Mouse (Mus musculus) liver, postnatal 0 days (tissue): Measurements from ENCODE around the gene Fgf12. TPM values are rescaled to one million over a fixed set of nuclear protein-coding genes. Genes with fewer than 3 reads are reported as not detected.
A peak's percentile ranks its signal among the peaks of the same experiment; 100 is the strongest.

ENCODE experiments used
- ATAC-seq: fragments of 200-750 bp; cut with Nextera tagmentation; 2 replicates; pipeline ENCODE4 v1.8.0; 2017; ENCODE audit warnings: mild to moderate bottlenecking, moderate library complexity
- DNase-seq: peaks from one replicate; pipeline ENCODE4 v3.0.0-alpha.2; 2016
- H3K27ac ChIP-seq: fragments of 300-500 bp; sonication (generic); 2 replicates; pipeline ENCODE4 v1.5.1; 2014; ENCODE audit warnings: antibody characterized with exemption, moderate library complexity, mild to moderate bottlenecking, low read depth
- H3K27me3 ChIP-seq: fragments of 300-500 bp; sonication (generic); 2 replicates; pipeline ENCODE4 v1.6.1; 2014; ENCODE audit warnings: low read length, control low read depth, mixed read lengths; ENCODE audit not compliant: insufficient read depth
- H3K36me3 ChIP-seq: fragments of 300-500 bp; sonication (generic); replicated peaks from 2 replicates; pipeline ENCODE4 v1.6.1; 2014; ENCODE audit warnings: mild to moderate bottlenecking, control low read depth, low read length, moderate library complexity, mixed read lengths; ENCODE audit not compliant: insufficient read depth
- H3K4me1 ChIP-seq: fragments of 300-500 bp; sonication (generic); 2 replicates; pipeline ENCODE4 v1.6.1; 2014; ENCODE audit warnings: antibody characterized with exemption, mild to moderate bottlenecking, control low read depth; ENCODE audit not compliant: insufficient read depth
- H3K4me2 ChIP-seq: fragments of 300-500 bp; sonication (generic); 2 replicates; pipeline ENCODE4 v1.6.1; 2014; ENCODE audit warnings: low read depth, mild to moderate bottlenecking, low read length, moderate library complexity, mixed read lengths
- H3K4me3 ChIP-seq: fragments of 300-500 bp; sonication (generic); 2 replicates; pipeline ENCODE4 v1.5.1; 2014; ENCODE audit warnings: low read depth, low read length
- H3K9ac ChIP-seq: fragments of 300-500 bp; sonication (generic); replicated peaks from 2 replicates; pipeline ENCODE4 v1.6.1; 2014; ENCODE audit warnings: mild to moderate bottlenecking, moderate library complexity
- H3K9me3 ChIP-seq: fragments of 300-500 bp; sonication (generic); 2 replicates; pipeline ENCODE4 v1.6.1; 2016; ENCODE audit warnings: mild to moderate bottlenecking, control low read depth, low read length, mixed read lengths
- CTCF ChIP-seq: sonication (generic); IDR thresholded peaks from 2 replicates; pipeline ENCODE4 v1.5.1; 2016; ENCODE audit warnings: antibody characterized with exemption, low read depth
- EP300 ChIP-seq: IDR thresholded peaks from 2 replicates; pipeline ENCODE4 v1.6.1; 2016; ENCODE audit warnings: antibody characterized with exemption, low read depth, mild to moderate bottlenecking
- WGBS: fragments of 180-500 bp; shearing (Covaris S2); extraction: QIAGEN DNeasy Blood & Tissue Kit; methylation state at CpG from one replicate; pipeline ENCODE4 v1.1.7; 2014; ENCODE audit not compliant: insufficient replicate concordance; 5-methylcytosine and 5-hydroxymethylcytosine counted together
- microRNA counts: library from miRNA; unstranded; fragments of <30 nt; microRNA quantifications from one replicate; lab custom pipeline; 2015
- microRNA-seq: library from miRNA; unstranded; fragments of <30 nt; microRNA quantifications from one replicate; pipeline ENCODE4, GENCODE M21; 2016
- polyA plus RNA-seq: library from polyadenylated mRNA; unstranded; fragments of >200 nt; fragmentation: Nextera tagmentation; extraction: Ambion mirVana; gene quantifications from 2 replicates; pipeline ENCODE4 v1.2.1, GENCODE M21; 2015

The Fgf12 gene
- polyA plus RNA-seq, 1 experiment from 2014 or later = 0.04 TPM

DNA sequence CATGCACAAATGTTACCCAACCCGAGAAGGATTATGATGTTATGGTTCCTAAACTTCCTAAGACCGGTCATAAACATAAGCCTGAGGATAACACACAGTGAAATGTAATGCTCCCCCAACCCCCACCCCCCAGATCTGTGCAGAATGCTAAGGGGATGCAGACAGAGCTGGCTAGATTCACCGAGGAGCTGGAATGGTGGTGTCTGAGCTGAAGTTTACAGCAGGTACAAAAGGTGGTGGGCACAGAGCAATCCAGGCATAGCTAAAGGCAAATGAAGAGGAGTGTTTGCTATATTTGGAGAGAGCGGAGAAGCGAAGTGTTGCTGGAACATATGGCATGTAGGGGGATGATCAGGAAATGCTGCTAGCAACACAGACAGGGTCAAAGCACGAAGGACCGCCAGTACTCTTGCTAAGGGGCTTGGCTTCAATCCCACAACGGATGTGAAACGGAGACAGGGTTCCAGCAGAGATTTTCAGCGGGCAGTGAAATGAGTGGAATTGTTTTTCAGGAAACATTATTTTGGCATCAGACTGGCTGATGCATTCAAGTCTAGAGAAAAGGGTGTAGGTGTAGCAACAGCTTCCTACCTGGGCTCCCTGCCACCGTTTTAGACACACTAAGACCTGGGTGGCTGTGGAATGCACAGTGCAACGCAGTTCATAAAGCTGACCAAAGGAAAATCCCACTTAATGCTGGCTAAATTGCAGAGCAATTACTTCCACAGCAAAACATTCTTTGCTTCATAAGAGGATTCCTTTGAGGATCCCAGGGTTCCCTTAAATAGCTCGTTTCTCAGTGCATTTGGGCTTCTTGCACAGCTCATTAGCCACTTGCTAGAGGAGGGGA is 514.6 kb downstream of the Fgf12 start:
- Histone ChIP-seq H3K4me3 (no peak overlapping the region), H3K9me3 (no peaks in the 10 kb centered on the region), H3K27ac (no peak overlapping the region), H3K4me2 (no peak overlapping the region), H3K36me3 (no peaks in the 10 kb centered on the region), H3K27me3 (no peaks in the 10 kb centered on the region), H3K9ac (no peak overlapping the region), H3K4me1 (no peaks in the 10 kb centered on the region)
- ATAC-seq = no peak
- WGBS = 71% methylated on average over 13 of the region's 13 CpGs
- no peak for TF ChIP-seq CTCF
- TF ChIP-seq EP300 = no peak
- DNase-seq = no peak

DNA sequence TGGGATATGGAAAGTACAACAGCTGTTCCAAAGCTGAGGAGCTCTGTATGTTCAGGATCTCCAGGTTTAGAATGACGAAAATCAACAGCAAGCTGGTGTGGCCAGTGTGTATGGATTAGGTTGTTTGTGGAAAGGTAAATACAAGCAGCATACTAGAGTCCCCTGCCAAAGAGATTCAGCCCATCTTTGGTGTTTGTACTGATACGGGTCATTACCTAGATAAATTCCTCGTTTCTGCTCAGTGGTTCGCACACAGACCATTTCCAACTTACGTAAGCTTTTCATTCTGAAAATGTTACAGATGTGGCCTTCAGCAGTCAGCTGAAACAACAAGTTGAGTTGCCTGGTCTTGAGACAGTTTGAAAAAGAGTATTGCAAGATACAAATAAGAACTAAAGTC is 536.9 kb downstream of the Fgf12 start:
- no peak overlapping the region for H3K4me2 ChIP-seq
- H3K27ac ChIP-seq = no peak overlapping the region
- DNase-seq (no peak), ATAC-seq (no peak)
- no peaks in the 10 kb centered on the region for H3K4me1 ChIP-seq
- 75% methylated on average over 5 of the region's 5 CpGs for WGBS
- no peak overlapping the region for H3K4me3 ChIP-seq
- no peak for TF ChIP-seq EP300
- no peak for TF ChIP-seq CTCF
- H3K36me3 ChIP-seq = no peaks in the 10 kb centered on the region
- no peak overlapping the region for H3K9ac ChIP-seq
- no peaks in the 10 kb centered on the region for H3K9me3 ChIP-seq
- no peaks in the 10 kb centered on the region for H3K27me3 ChIP-seq

DNA sequence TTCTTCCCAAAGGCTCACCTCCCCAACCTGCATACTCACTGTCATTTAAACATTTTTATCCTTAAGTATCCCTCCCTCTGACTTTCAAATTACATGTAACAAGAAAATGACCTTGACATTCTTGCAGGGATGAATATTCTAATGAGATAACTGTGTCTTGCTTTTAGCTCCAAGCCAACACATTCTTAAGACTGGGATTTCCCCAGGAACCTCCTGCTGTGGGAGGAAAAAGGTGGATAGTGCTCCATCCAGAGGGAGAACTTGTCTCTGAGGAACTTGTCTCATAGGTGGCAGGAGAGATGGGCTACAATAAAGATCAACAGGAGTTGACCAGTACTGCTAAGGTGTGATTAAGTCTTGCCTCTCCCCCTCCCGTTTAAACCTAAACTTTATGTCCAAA is 540.5 kb downstream of the Fgf12 start:
- 69% methylated on average over 1 of the region's 1 CpGs for WGBS
- H3K4me3 ChIP-seq = no peak overlapping the region
- no peak for TF ChIP-seq CTCF
- TF ChIP-seq EP300 = no peak

DNA sequence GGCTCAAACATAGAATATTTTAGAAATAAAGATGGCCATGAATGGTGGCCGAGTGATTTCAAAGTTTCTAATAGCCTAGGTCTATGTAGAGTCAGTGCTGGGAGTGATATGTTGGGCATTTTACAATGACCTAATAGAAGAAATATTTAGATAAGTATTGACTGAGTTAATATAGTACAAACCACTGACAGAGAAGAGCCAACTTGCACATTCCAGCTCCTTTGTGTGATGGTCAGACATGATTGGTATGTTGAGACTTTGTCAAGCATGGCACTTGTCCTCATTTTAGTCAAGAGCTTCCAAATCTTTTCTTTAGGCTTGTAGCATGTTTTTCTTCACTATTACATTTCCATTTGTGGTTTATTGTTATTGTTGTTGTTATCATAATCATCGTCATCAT is 596.4 kb downstream of the Fgf12 start:
- WGBS = 84% methylated on average over 2 of the region's 2 CpGs
- no peak for DNase-seq

More for the DNA sequence above, 540.5 kb downstream of the Fgf12 start:
- DNase-seq (no peak), ATAC-seq (no peak)
- H3K4me1 ChIP-seq = no peaks in the 10 kb centered on the region
- no peaks in the 10 kb centered on the region for H3K36me3 ChIP-seq
- no peaks in the 10 kb centered on the region for H3K9me3 ChIP-seq
- H3K27me3 ChIP-seq = no peaks in the 10 kb centered on the region
- no peak overlapping the region for H3K9ac ChIP-seq
- no peak overlapping the region for H3K4me2 ChIP-seq
- no peak overlapping the region for H3K27ac ChIP-seq

DNA sequence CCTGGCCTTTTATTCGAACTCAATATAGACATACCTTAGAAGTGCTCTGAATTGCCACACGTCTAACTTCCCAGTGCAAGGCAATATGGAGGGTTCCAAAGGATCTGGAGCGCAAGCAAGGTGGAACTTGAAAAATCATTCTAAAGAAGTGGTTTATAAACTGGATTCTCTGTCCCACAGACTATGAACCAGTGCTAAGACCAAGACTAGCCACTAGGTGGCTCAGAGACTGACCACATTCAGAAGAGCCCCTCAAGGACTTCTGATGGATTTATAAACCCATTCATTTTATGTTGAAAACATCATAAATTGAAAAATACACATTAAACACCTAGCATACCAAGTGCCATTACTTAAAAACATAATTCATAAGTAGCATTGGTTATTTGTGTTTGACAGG is 611.9 kb downstream of the Fgf12 start:
- TF ChIP-seq EP300 (no peak), CTCF (peak; percentile 26; the same call in 1 of the 2 replicates)
- Histone ChIP-seq H3K4me1 (no peaks in the 10 kb centered on the region), H3K9me3 (no peaks in the 10 kb centered on the region), H3K27me3 (no peaks in the 10 kb centered on the region), H3K27ac (no peak overlapping the region), H3K9ac (no peak overlapping the region), H3K4me2 (no peak overlapping the region), H3K4me3 (no peak overlapping the region), H3K36me3 (no peaks in the 10 kb centered on the region)
- ATAC-seq = no peak
- no peak for DNase-seq
- WGBS = 66% methylated on average over 3 of the region's 3 CpGs

More for the DNA sequence above, 596.4 kb downstream of the Fgf12 start:
- no peaks in the 10 kb centered on the region for H3K9me3 ChIP-seq
- H3K4me2 ChIP-seq = no peak overlapping the region
- H3K36me3 ChIP-seq = no peaks in the 10 kb centered on the region
- no peak overlapping the region for H3K4me3 ChIP-seq
- H3K27ac ChIP-seq = no peak overlapping the region
- TF ChIP-seq EP300 (no peak), CTCF (no peak)
- H3K27me3 ChIP-seq = no peaks in the 10 kb centered on the region
- no peak for ATAC-seq
- no peaks in the 10 kb centered on the region for H3K4me1 ChIP-seq
- no peak overlapping the region for H3K9ac ChIP-seq

DNA sequence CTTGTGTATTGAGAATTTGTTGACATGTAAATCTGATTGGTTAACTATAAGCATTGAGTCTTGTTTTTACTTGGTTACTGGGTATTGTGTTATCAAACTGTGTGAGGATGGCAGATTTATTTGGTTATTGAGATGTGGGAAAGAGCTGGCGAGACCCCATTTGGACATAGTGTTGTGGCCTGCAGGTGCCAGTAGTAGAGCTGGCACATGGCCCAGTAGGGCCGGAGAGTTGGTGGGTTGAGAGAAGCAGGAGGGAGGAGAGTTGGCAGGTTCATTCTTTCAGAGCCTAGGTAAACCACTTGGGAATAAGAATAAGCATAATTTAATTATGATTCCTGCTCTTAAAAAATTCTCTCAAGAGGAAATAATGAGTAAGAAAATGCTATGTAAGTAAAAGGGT is 625.9 kb downstream of the Fgf12 start:
- ATAC-seq = no peak
- 65% methylated on average over 2 of the region's 2 CpGs for WGBS
- Histone ChIP-seq H3K9me3 (no peaks in the 10 kb centered on the region), H3K4me1 (no peaks in the 10 kb centered on the region), H3K36me3 (no peaks in the 10 kb centered on the region), H3K4me3 (no peak overlapping the region), H3K9ac (no peak overlapping the region), H3K27me3 (no peaks in the 10 kb centered on the region), H3K27ac (no peak overlapping the region), H3K4me2 (no peak overlapping the region)
- DNase-seq = no peak
- TF ChIP-seq EP300 = no peak
- TF ChIP-seq CTCF = no peak

MicroRNA genes within 50 kb of the gene (microRNA counts, 519-probe panel; counts per million panel counts)
- not detected for microRNA mmu-miR-690 (lab: Ali Mortazavi, UCI)

Small RNAs within 50 kb of the gene (microRNA-seq; reads per million reads assigned to microRNA genes)
- gene Mir690 = not detected

Other genes starting within 250 kb of the Fgf12 start
- 2.4 and 3.1 TPM in 2 replicates for gene Mb21d2, start 176.6 kb upstream of the Fgf12 start, polyA plus RNA-seq